Mouse (Mus musculus): ENCODE measurements at regions not wholly inside any gene's neighbourhood (a gene's known extent, or its start where the extent isn't known, plus 50 kb on each side); places are given as distances from the start of the nearest gene placed in this dataset.

GRCm38 (mm10) chr4:95153737-95154287 lies 101.8 kb upstream of the Jun start:
- in situ Hi-C loops (cut with MboI; ENCODE audit: unreplicated experiment in 2 of 2) = no loop called here

DNA sequence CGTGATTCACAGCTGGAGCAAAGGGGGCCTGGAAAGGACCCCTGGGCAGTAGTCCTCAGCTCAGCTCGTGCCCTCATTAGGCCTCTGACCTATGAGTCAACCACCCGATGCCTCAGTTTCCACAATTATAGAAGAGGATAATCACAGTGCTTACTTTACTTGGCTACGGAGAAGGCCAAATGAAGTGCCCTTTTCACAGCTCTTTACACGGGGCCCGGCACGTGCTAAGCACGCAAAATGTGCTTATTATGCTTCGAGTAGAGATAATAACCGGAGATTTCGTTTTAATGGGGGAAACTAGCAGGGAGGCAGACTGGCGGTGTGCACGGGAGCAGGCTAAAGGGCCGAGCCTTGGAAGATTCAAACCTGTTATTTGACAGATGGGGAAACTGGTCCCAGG lies 102.4 kb upstream of the Jun start:
- in situ Hi-C loops (cut with MboI; ENCODE audit: unreplicated experiment in 2 of 2) = no loop called here

- in situ Hi-C loops (cut with MboI; ENCODE audit: unreplicated experiment in 2 of 2) = no loop called here
Observed at GRCm38 (mm10) chr4:95155178-95155577, 103.2 kb upstream of the Jun start.

DNA sequence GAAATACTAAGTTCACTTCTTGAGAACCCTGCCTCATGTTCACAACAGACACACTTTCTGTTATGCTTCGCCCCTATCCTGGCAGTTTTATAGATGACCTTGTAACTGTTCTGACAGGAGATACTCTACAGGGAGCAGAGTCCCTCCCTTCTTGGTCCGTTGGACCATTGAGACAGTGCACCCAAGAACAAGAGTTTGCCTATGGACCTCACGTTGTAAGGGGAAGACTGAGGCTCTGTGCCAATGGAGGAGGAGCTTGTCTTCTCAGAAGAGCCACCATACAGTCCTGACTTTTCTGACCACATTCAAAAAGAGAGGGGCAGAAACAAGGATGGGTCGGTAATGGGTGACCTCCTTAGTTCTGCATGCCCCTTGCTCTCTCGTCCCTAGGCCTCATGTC lies 103.8 kb upstream of the Jun start:
- in situ Hi-C loops (cut with MboI; ENCODE audit: unreplicated experiment in 2 of 2) = no loop called here

GRCm38 (mm10) chr4:95156451-95157271 lies 104.6 kb upstream of the Jun start:
- in situ Hi-C loops (cut with MboI; ENCODE audit: unreplicated experiment in 2 of 2) = no loop called here

- in situ Hi-C loops (cut with MboI; ENCODE audit: unreplicated experiment in 2 of 2) = no loop called here
Observed at GRCm38 (mm10) chr4:95157653-95158430, 105.8 kb upstream of the Jun start.

DNA sequence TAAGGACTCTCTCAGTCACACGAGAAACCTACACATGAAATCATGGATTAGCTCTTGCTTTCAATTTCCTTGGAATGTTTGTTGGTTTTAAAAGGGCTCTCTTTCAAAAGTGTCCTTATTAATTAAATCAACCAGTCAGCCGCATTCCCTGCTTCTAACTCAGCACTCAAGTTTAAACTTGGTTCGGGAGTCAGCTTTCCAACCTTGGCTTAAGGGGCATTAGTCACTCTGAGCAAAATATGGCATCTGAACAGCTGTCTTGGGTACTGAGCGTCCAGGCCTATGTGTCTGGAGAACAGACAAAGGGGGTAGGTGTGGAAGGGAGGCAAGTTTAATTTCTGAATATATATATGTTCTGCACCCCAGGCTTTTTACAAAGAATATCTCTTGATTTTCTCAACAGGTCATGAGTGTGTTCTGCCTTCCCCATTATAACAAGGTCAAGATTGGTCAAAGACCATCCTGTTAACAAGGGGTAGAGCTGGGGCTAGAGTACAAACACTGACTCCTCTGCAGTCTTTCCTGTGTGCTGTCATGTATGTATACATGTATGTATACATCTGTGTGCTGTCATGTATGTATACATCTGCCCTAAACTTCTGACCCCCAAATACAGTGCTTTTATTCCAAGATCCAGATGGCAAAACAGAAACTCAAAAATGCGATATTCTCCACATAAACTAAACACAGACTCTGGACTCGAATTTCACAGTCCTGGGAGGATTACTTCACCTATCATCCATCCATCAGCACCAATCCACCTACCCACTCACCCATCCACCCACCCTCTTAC lies 106.8 kb upstream of the Jun start:
- in situ Hi-C loops (cut with MboI; ENCODE audit: unreplicated experiment in 2 of 2) = no loop called here

- in situ Hi-C loops (cut with MboI; ENCODE audit: unreplicated experiment in 2 of 2) = loop anchor here (5.0 to 10.0 kb wide), 2 partner anchors 108 to 705 kb away; partner anchors contain the start of gene Jun (in 2 of the 2)
Observed at GRCm38 (mm10) chr4:95159821-95160220, 107.8 kb upstream of the Jun start.

DNA sequence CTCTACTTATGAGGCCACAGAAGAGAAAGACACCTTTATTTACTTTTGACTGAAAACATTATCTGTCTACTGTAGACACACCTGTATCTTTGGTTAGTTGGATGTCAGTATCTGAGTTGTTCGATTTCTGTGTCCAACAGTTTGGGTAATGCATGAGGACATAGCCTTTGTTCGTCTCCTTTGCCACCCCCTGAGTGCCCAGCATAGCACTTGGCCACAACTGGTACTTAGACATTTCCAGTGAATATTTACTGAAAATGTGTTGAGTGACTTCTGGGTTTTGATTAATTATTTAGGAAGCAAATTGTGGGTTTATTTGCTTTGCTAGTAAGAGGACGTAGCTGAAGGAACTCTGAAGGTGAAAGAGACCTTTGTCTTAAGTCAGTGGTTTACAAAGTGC lies 108.4 kb upstream of the Jun start:
- in situ Hi-C loops (cut with MboI; ENCODE audit: unreplicated experiment in 2 of 2) = loop anchor here (5.0 to 10.0 kb wide), 2 partner anchors 108 to 704 kb away; partner anchors contain the start of gene Jun (in 2 of the 2)

GRCm38 (mm10) chr4:95160912-95161669 lies 109.1 kb upstream of the Jun start:
- in situ Hi-C loops (cut with MboI; ENCODE audit: unreplicated experiment in 2 of 2) = loop anchor here (5.0 to 10.0 kb wide), 2 partner anchors 109 to 704 kb away; partner anchors contain the start of gene Jun (in 2 of the 2)

DNA sequence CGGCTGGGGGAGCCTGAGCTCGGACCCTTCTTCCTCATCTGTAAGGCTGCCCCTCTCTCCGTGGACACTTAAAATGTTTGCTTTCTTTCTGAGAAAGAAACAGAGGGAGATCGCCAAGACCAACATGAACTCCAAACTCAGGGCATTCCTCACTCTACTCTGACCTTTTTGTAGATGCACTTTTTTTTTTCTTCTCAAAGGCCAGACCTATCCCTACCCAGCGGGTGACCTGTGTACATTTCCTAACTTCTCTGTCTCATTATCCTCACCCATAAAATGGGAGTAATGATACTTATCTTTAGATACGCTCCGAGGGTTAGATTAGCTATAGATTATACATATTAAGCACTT lies 109.6 kb upstream of the Jun start:
- in situ Hi-C loops (cut with MboI; ENCODE audit: unreplicated experiment in 2 of 2) = loop anchor here (5.0 to 10.0 kb wide), 2 partner anchors 109 to 703 kb away; partner anchors contain the start of gene Jun (in 2 of the 2)

DNA sequence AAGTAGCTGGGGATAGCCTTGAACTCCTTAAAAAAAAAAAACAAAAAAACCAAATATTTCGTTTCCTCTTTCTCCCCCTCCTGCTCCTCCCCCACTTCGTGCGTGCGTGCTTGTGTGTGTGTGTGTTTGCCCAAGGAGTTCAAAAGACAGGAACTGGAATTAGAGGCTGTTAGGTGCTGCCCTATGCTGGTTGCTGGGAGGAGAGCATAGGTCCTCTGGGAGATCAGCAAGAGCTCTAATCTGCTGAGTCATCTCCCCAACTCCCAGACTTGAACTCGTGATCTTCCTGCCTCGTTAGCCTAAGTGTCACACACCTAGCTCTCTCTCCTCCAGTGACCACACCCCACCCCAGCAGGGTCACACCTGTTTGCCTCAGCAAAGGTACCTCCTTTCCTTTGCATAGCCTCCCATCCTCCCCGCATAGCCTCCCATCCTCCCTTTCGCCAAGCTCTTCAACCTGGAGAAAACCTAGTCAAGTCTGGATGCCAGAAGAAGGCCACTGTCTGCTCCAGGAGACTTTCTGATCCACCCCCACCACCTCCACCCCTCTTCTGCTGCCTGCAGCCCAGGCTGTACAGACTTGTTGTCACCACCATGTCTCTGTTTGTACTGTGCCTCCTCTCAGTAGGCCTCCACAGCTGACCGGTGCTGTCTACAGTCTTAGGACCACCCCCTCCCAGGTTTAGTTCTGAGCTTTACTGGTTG lies 110.5 kb upstream of the Jun start:
- in situ Hi-C loops (cut with MboI; ENCODE audit: unreplicated experiment in 2 of 2) = loop anchor here (5.0 to 10.0 kb wide), 2 partner anchors 110 to 702 kb away; partner anchors contain the start of gene Jun (in 2 of the 2)

DNA sequence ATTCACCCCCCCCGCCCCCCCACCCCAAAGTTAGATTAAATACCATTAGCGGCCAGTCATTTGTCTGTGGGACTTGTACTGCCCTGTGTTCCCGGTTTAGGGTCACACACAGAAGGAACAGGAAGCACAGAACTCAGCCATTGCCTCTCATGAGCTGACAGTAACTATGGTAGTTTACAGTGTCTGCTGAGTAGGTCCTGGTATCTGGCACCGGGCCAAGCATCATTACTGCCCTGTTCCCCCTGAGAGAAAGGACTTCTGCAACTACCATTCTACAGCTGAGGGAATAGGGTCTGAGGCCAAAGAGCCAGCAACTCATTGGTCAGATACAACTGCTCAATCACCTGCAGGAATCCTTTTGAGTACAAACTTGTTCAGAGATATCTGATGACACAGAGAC lies 111.4 kb upstream of the Jun start:
- in situ Hi-C loops (cut with MboI; ENCODE audit: unreplicated experiment in 2 of 2) = loop anchor here (5.0 to 10.0 kb wide), 2 partner anchors 111 to 701 kb away; partner anchors contain the start of gene Jun (in 2 of the 2)

- in situ Hi-C loops (cut with MboI; ENCODE audit: unreplicated experiment in 2 of 2) = loop anchor here (10.0 kb wide), 1 partner anchor 698 kb away; no protein-coding TSS in a partner anchor
Observed at GRCm38 (mm10) chr4:95166503-95166902, 114.5 kb upstream of the Jun start.

DNA sequence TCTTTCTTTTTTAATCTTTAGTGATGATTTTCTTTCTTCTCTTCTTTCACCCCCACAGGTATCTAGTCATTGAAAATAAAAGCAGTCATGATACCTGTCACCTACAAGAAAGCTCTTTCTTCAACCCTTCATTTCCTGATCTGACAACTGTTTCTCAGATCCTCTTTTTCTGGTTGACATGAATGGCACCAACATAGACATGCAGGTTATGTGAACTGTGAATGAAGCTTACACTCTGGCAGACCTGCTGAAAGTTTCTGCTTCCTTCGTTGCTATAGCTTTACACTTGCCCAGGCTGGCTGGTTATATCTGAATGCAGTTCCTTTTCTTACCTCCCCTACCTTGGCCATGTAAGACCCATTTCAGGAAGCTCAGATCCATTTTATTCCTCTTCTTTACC lies 115.2 kb upstream of the Jun start:
- in situ Hi-C loops (cut with MboI; ENCODE audit: unreplicated experiment in 2 of 2) = loop anchor here (10.0 kb wide), 1 partner anchor 698 kb away; no protein-coding TSS in a partner anchor

DNA sequence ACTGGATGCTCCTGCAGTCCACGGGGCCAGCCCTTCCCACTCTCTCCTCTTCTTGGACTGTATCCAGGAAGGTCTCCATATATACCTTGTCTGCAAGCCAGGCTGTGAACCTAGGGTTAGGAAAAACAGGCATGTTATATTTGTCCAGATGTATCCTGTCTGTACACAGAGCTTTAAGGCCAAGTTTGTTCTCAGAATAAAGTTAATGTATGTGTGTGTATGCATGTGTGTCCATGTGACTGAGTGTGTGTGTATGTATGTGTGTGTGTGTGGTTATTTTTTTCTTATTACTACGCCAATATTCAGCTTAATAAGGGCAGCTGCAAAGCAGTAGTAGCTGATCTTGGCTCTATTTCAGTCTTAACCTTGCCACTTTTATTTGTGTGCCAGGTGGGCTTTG lies 117.7 kb upstream of the Jun start:
- in situ Hi-C loops (cut with MboI; ENCODE audit: unreplicated experiment in 2 of 2) = loop anchor here (10.0 kb wide), 1 partner anchor 695 kb away; no protein-coding TSS in a partner anchor

DNA sequence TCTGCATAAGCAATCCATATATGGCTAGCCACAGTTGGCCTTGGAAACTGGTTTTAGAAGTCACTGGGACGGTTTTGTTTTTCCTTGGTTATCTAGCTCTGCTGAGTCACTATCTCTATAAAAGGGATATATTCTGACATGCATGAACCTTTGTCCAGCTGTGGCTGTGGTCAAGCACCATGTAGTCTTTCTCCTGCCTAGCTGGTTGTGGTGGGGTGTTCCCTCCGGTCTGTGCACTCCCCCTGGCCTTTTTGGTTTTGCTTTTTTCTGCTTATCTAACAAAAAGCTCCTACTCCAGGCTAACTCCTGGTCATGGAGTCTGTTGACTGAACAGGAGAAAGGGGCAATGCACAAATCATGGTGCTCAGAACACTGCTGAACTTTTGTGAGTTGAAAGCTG lies 125.7 kb upstream of the Jun start:
- in situ Hi-C loops (cut with MboI; ENCODE audit: unreplicated experiment in 2 of 2) = no loop called here

DNA sequence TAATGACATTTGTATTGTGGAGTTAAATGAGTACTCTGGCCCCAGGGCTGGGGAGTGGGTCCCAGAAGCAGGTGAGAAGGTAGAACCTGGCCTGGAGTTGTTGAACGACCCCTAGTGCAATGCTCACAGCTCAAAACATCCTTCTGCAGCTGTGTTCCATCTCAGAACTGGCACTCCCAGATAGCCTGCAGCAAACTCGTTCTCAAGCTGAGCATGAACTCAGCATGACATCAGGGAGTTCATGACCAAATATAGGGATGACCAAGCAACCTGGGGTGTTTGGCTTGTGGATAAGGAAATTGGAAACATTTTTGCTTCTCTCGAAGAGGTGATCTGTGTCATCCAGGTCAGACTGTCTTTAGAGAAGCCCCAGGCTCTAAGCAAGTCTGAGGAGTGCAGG lies 126.4 kb upstream of the Jun start:
- in situ Hi-C loops (cut with MboI; ENCODE audit: unreplicated experiment in 2 of 2) = no loop called here

DNA sequence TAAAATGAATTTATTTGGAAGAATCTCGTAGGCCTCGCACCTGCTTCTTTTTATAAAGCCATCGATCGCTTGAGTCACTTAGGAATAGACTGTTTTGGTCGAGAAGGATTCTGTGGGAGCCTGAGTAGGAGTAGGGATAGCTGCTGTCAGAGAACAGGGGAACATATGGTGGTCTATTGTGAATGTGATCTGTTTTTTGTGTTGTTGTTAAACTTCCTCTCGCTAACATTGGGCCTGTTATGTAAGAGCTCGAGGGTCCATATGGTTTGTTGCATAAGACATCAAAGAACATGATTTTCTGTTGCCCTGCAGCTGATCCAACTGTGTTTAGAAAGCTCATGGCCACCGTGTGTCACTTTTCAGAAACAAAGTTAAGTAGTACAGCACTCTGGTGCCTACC lies 126.9 kb upstream of the Jun start:
- in situ Hi-C loops (cut with MboI; ENCODE audit: unreplicated experiment in 2 of 2) = no loop called here

Data from v-Abl transformed pro-B cells (cell line).